Mouse (Mus musculus) forebrain, embryonic 14.5 days (tissue): ENCODE results near the gene Cdc42. TPM values are rescaled to one million over a fixed set of nuclear protein-coding genes. Genes with fewer than 3 reads are reported as not detected.

ENCODE experiments used
- ATAC-seq: fragments of 200-750 bp; cut with Nextera tagmentation; 2 replicates; pipeline ENCODE4 v1.8.0; 2017; ENCODE audit warnings: mild to moderate bottlenecking, moderate library complexity
- DNase-seq: peaks from one replicate; pipeline ENCODE4 v3.0.0-alpha.2; 2015; ENCODE audit warnings: low spot score
- H3K27ac ChIP-seq: fragments of 300-500 bp; sonication (generic); 2 replicates; pipeline ENCODE4 v1.5.1; 2014; ENCODE audit warnings: low read depth, mild to moderate bottlenecking, control low read depth, low read length, moderate library complexity
- H3K27me3 ChIP-seq: fragments of 300-500 bp; sonication (generic); replicated peaks from 2 replicates; pipeline ENCODE4 v1.6.1; 2014; ENCODE audit warnings: low read length, control low read depth, mixed read lengths; ENCODE audit not compliant: control insufficient read depth, insufficient read depth
- H3K36me3 ChIP-seq: fragments of 300-500 bp; sonication (generic); 2 replicates; pipeline ENCODE4 v1.6.1; 2014; ENCODE audit warnings: low read length, control low read depth; ENCODE audit not compliant: control insufficient read depth, insufficient read depth
- H3K4me1 ChIP-seq: fragments of 300-500 bp; sonication (generic); 2 replicates; pipeline ENCODE4 v1.6.1; 2014; ENCODE audit warnings: antibody characterized with exemption, low read length, control low read depth; ENCODE audit not compliant: control insufficient read depth, insufficient read depth
- H3K4me2 ChIP-seq: fragments of 300-500 bp; sonication (generic); 2 replicates; pipeline ENCODE4 v1.6.1; 2014; ENCODE audit warnings: mild to moderate bottlenecking, control low read depth, low read length
- H3K4me3 ChIP-seq: fragments of 300-500 bp; sonication (generic); 2 replicates; pipeline ENCODE4 v1.5.1; 2014; ENCODE audit warnings: low read depth, low read length, control low read depth
- H3K9ac ChIP-seq: fragments of 300-500 bp; sonication (generic); 2 replicates; pipeline ENCODE4 v1.6.1; 2014; ENCODE audit warnings: mild to moderate bottlenecking, low read length, control low read depth, moderate library complexity
- H3K9me3 ChIP-seq: fragments of 300-500 bp; sonication (generic); replicated peaks from 2 replicates; pipeline ENCODE4 v1.6.1; 2016; ENCODE audit warnings: low read length, control low read depth, mixed read lengths; ENCODE audit not compliant: control insufficient read depth
- WGBS: fragments of 180-500 bp; shearing (Covaris S2); extraction: QIAGEN DNeasy Blood & Tissue Kit; methylation state at CpG from one replicate; pipeline ENCODE4 v1.1.7; 2014; 5-methylcytosine and 5-hydroxymethylcytosine counted together
- polyA plus RNA-seq: library from polyadenylated mRNA; unstranded; fragments of >200 nt; fragmentation: Nextera tagmentation; extraction: Ambion mirVana; gene quantifications from 2 replicates; pipeline ENCODE4 v1.2.1, GENCODE M21; 2014

The Cdc42 gene
- polyA plus RNA-seq, 1 experiment from 2014 or later = 928 TPM

DNA sequence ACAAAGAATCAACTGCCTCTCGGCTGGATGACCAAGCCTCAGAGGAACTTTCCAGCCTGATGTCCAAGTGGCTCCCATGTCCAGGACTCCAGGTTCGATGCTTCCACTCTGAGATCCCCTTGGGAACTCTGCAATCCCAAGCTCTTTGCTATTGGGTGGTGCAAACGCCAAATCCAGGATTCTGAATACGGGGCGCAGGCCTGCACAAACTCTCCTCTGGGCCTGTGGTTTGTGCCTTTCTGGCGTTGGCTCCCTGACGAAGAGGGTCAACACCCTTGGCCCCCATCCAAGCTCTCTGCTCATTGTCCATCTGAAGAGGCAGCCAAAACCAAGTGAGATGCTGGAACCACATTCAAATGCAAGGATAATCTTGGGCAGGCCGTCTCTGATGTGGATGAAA, 59.1 kb downstream of the Cdc42 start:
- no peaks in the 10 kb centered on the region for H3K27me3 ChIP-seq
- peaks cover 8% of the 10 kb centered on the region for H3K4me1 ChIP-seq
- no peak for DNase-seq
- no peaks in the 10 kb centered on the region for H3K9me3 ChIP-seq
- WGBS = 82% methylated on average over 8 of the region's 8 CpGs
- no peak for ATAC-seq
- H3K36me3 ChIP-seq = no peaks in the 10 kb centered on the region
- H3K27ac ChIP-seq = no peak overlapping the region
- no peak overlapping the region for H3K4me2 ChIP-seq
- H3K9ac ChIP-seq = no peak overlapping the region
- H3K4me3 ChIP-seq = no peak overlapping the region

- Histone ChIP-seq H3K27ac (no peak overlapping the region), H3K36me3 (no peaks in the 10 kb centered on the region), H3K9ac (no peak overlapping the region), H3K4me2 (no peak overlapping the region), H3K9me3 (no peaks in the 10 kb centered on the region), H3K4me3 (no peak overlapping the region), H3K4me1 (peaks cover 8% of the 10 kb centered on the region), H3K27me3 (no peaks in the 10 kb centered on the region)
- DNase-seq (no peak), ATAC-seq (no peak)
- 76% methylated on average over 4 of the region's 4 CpGs for WGBS
Observed at GRCm38 (mm10) chr4:137297611-137298010, 59.9 kb downstream of the Cdc42 start.

DNA sequence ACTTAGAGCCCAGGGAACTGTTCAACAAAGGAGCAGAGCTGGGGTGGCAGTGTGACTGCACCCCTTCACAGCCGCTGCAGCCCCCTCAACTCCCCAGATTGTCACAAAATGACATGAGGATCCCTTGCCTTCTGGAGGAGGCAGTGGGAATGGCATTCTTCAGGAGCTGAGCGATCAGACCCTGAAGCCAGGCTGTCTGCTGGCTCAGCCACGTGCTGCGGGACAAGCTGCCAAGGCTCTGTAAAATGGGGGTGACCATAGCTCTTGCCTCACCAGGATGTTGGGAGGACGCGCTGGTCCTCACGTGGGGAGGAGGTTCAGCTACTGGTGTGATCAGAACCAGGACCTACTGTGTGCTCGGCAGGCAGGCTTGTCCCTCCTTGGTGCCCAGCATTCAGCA, 62.6 kb downstream of the Cdc42 start:
- Histone ChIP-seq H3K36me3 (no peaks in the 10 kb centered on the region), H3K27ac (no peak overlapping the region), H3K4me3 (no peak overlapping the region), H3K9ac (no peak overlapping the region), H3K27me3 (no peaks in the 10 kb centered on the region), H3K4me1 (no peaks in the 10 kb centered on the region), H3K4me2 (no peak overlapping the region), H3K9me3 (no peaks in the 10 kb centered on the region)
- DNase-seq (no peak), ATAC-seq (no peak)
- 85% methylated on average over 8 of the region's 8 CpGs for WGBS

GRCm38 (mm10) chr4:137294474-137294873, 63.0 kb downstream of the Cdc42 start:
- ATAC-seq = no peak
- 71% methylated on average over 5 of the region's 5 CpGs for WGBS
- no peaks in the 10 kb centered on the region for H3K4me1 ChIP-seq

GRCm38 (mm10) chr4:137294032-137294431, 63.5 kb downstream of the Cdc42 start:
- DNase-seq = no peak
- Histone ChIP-seq H3K36me3 (no peaks in the 10 kb centered on the region), H3K9ac (no peak overlapping the region), H3K4me1 (no peaks in the 10 kb centered on the region), H3K27ac (no peak overlapping the region), H3K9me3 (no peaks in the 10 kb centered on the region), H3K27me3 (no peaks in the 10 kb centered on the region), H3K4me2 (no peak overlapping the region), H3K4me3 (no peak overlapping the region)
- 82% methylated on average over 7 of the region's 7 CpGs for WGBS
- ATAC-seq = no peak

More at GRCm38 (mm10) chr4:137294474-137294873, 63.0 kb downstream of the Cdc42 start:
- H3K4me3 ChIP-seq = no peak overlapping the region
- no peak overlapping the region for H3K27ac ChIP-seq
- H3K4me2 ChIP-seq = no peak overlapping the region
- H3K27me3 ChIP-seq = no peaks in the 10 kb centered on the region
- H3K36me3 ChIP-seq = no peaks in the 10 kb centered on the region
- H3K9me3 ChIP-seq = no peaks in the 10 kb centered on the region
- no peak overlapping the region for H3K9ac ChIP-seq
- DNase-seq = no peak

DNA sequence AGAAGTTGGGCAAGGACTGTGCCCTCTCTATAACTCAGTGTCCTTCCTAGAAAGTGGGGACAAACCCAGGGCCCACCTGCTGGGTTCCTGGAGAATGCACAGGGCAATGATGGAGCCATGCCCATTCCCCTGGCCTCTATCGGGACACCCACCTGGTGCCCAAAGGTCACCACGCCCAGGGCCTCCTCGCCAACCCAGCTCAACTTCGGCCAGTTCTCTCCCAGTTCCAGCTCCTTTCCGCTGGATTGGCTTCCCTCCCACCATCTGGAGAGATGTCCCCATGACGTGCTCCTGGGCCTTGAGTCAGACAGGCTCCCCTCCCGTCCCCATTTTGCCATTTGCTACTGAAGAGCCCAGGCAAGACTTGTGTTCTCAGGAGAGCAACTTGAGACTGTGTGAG, 64.9 kb downstream of the Cdc42 start:
- no peaks in the 10 kb centered on the region for H3K27me3 ChIP-seq
- no peaks in the 10 kb centered on the region for H3K4me1 ChIP-seq
- no peak overlapping the region for H3K4me3 ChIP-seq
- H3K9ac ChIP-seq = no peak overlapping the region
- no peaks in the 10 kb centered on the region for H3K36me3 ChIP-seq
- DNase-seq = no peak
- ATAC-seq = no peak
- no peaks in the 10 kb centered on the region for H3K9me3 ChIP-seq
- WGBS = 88% methylated on average over 7 of the region's 7 CpGs
- no peak overlapping the region for H3K4me2 ChIP-seq
- H3K27ac ChIP-seq = no peak overlapping the region

DNA sequence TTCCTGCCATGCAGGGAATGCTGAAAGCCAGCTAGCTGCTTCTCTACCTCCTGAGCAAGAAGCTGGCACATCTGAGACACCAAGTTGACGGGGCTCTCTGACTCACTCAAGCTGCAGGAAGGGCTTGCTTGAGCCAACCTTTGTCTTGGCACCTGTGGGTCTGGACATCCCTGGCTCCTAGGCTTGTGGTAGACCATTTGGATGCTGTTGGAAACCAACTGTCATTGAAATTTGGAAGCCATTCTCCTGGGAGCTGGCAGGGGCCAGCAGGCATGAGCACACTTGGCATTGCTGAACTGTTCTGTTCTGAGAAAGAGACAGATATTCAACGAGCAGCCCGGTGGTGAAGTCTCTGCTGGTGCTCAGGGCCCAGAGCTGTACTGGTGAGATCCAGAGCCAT, 67.3 kb downstream of the Cdc42 start:
- Histone ChIP-seq H3K27ac (no peak overlapping the region), H3K27me3 (no peaks in the 10 kb centered on the region), H3K4me1 (no peaks in the 10 kb centered on the region), H3K4me3 (no peak overlapping the region), H3K4me2 (no peak overlapping the region), H3K9ac (no peak overlapping the region), H3K9me3 (no peaks in the 10 kb centered on the region), H3K36me3 (no peaks in the 10 kb centered on the region)
- ATAC-seq (no peak), DNase-seq (no peak)
- WGBS = 84% methylated on average over 3 of the region's 3 CpGs

DNA sequence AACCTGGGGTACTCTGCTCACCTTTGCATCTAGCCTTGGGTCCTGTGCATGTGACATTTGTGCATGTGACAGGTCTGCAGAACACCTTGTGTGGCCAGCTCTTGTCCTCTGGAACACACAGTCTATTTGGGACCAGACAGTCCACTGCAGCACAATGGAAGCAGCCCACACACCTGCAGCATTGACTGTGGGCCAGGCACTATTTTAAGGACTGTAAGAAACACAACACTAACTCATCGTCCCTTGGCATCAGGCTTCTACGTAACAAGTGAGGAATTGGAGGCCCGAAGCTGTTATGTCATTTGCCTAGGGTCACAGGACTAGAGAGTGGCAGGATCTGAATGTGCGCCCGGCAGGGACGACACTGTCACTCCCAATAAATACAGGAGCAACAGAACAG, 67.8 kb downstream of the Cdc42 start:
- H3K9me3 ChIP-seq = no peaks in the 10 kb centered on the region
- H3K4me3 ChIP-seq = no peak overlapping the region
- H3K27me3 ChIP-seq = no peaks in the 10 kb centered on the region
- H3K9ac ChIP-seq = no peak overlapping the region
- no peak overlapping the region for H3K4me2 ChIP-seq
- ATAC-seq = no peak
- 91% methylated on average over 6 of the region's 6 CpGs for WGBS
- no peaks in the 10 kb centered on the region for H3K4me1 ChIP-seq
- H3K36me3 ChIP-seq = no peaks in the 10 kb centered on the region
- no peak for DNase-seq
- H3K27ac ChIP-seq = no peak overlapping the region

DNA sequence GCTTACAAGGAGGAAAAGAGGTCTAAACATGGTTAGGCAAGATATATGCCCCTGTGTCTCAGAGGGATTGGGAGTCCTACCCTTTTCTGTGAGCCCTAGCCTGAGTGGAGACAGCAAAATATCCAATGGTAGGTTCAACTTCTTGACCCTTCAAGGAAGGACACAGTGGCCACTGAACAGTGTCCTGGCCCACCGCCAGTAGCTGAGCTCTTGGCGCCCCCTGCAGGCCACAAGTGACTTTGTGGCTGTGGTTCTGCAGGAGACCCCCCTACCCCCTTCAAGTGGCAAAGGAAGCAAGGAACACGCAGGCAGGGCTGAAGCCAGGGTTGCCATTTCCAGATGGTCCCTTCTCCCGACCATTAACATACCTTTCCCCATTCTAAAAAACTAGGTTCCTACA, 69.7 kb downstream of the Cdc42 start:
- Histone ChIP-seq H3K36me3 (no peaks in the 10 kb centered on the region), H3K27ac (no peak overlapping the region), H3K27me3 (no peaks in the 10 kb centered on the region; the same call in 1 of the 2 replicates), H3K4me2 (no peak overlapping the region), H3K4me1 (0 out of 2 replicates have a peak, but pooled peaks cover 1% of the 10 kb centered on the region), H3K9ac (no peak overlapping the region), H3K9me3 (no peaks in the 10 kb centered on the region), H3K4me3 (no peak overlapping the region)
- 2% methylated on average over 4 of the region's 4 CpGs for WGBS
- no peak for ATAC-seq
- peak; percentile 53 for DNase-seq
